ENCODE assay signal across 7 mouse cellular contexts in genomic region chr2:32451870-32452372, GRCm38 (mm10). TPM values are rescaled to one million over a fixed set of nuclear protein-coding genes. Genes with fewer than 3 reads are reported as not detected.
A peak's percentile ranks its signal among the peaks of the same experiment; 100 is the strongest.
DNase-seq lines count a peak whose midpoint lies in the region; ATAC-seq and TF ChIP-seq lines count a peak whose summit lies in the region.

No protein-coding gene starts in this region.

- peak overlapping the region; percentile 81 for H3K4me3 ChIP-seq in embryonic facial prominence, embryonic 10.5 days
- peak overlapping the region; percentile 91 for H3K4me3 ChIP-seq in intestine, postnatal 0 days (ENCODE audit: low read depth, low read length)
- H3K4me3 ChIP-seq in midbrain, embryonic 12.5 days = peak overlapping the region; percentile 82
- H3K4me3 ChIP-seq in small intestine, adult 2 months (ENCODE audit: low read depth, low read length) = peak overlapping the region; percentile 50

- peaks cover 45% of the 10 kb centered on the region for H3K4me1 ChIP-seq in embryonic facial prominence, embryonic 10.5 days
- H3K4me1 ChIP-seq in intestine, postnatal 0 days (replicated peaks; ENCODE audit: control insufficient read depth, insufficient read depth, low read length) = peaks cover 22% of the 10 kb centered on the region
- H3K4me1 ChIP-seq in midbrain, embryonic 12.5 days = peaks cover 36% of the 10 kb centered on the region
- peaks cover 12% of the 10 kb centered on the region for H3K4me1 ChIP-seq in small intestine, adult 2 months (ENCODE audit: control insufficient read depth, insufficient read depth, insufficient read length, low read length)

- WGBS in embryonic facial prominence, embryonic 10.5 days = under 1% methylated on average over 25 of the region's 25 CpGs
- WGBS in intestine, postnatal 0 days = under 1% methylated on average over 25 of the region's 25 CpGs
- WGBS in midbrain, embryonic 12.5 days = under 1% methylated on average over 25 of the region's 25 CpGs
- WGBS in small intestine, adult 2 months = under 1% methylated on average over 25 of the region's 25 CpGs

- peak; percentile 95 for ATAC-seq in intestine, postnatal 0 days
- ATAC-seq in midbrain, embryonic 12.5 days (ENCODE audit: low FRiP score, low read depth) = peak; percentile 96

- H3K9ac ChIP-seq in intestine, postnatal 0 days (ENCODE audit: low read depth, low read length) = peak overlapping the region; percentile 92
- H3K9ac ChIP-seq in midbrain, embryonic 12.5 days (replicated peaks) = peak overlapping the region; percentile 85; the same call in 1 of the 2 replicates

- peaks cover 28% of the 10 kb centered on the region for H3K36me3 ChIP-seq in embryonic facial prominence, embryonic 10.5 days (replicated peaks)
- peaks cover 17% of the 10 kb centered on the region; the same call in 1 of the 2 replicates for H3K36me3 ChIP-seq in intestine, postnatal 0 days (ENCODE audit: control insufficient read depth, insufficient read depth)
- H3K36me3 ChIP-seq in midbrain, embryonic 12.5 days = peaks cover 16% of the 10 kb centered on the region; the same call in 1 of the 2 replicates
- peaks cover 8% of the 10 kb centered on the region for H3K36me3 ChIP-seq in small intestine, adult 2 months (ENCODE audit: control insufficient read depth, insufficient read depth, low read length)

- intact Hi-C loops in left cerebral cortex, postnatal 4 days (cut with DNase I) = no loop called here

- no peaks in the 10 kb centered on the region for H3K9me3 ChIP-seq in embryonic facial prominence, embryonic 10.5 days
- no peaks in the 10 kb centered on the region for H3K9me3 ChIP-seq in intestine, postnatal 0 days (ENCODE audit: control insufficient read depth)
- no peaks in the 10 kb centered on the region for H3K9me3 ChIP-seq in midbrain, embryonic 12.5 days

- H3K27me3 ChIP-seq in embryonic facial prominence, embryonic 10.5 days (replicated peaks; ENCODE audit: low read depth, poor library complexity, severe bottlenecking) = no peaks in the 10 kb centered on the region
- no peaks in the 10 kb centered on the region for H3K27me3 ChIP-seq in intestine, postnatal 0 days (replicated peaks; ENCODE audit: control insufficient read depth, insufficient read depth, low read length)
- H3K27me3 ChIP-seq in midbrain, embryonic 12.5 days = no peaks in the 10 kb centered on the region
- no peaks in the 10 kb centered on the region for H3K27me3 ChIP-seq in small intestine, adult 2 months (ENCODE audit: control insufficient read depth, insufficient read depth, low read length)

- no peak for TF ChIP-seq CTCF in intestine, postnatal 0 days (IDR thresholded peaks at IDR 0.05; ENCODE audit: low read depth)
- no peak for TF ChIP-seq CTCF in small intestine, adult 2 months (IDR thresholded peaks at IDR 0.05; ENCODE audit: extremely low read depth, insufficient read length, insufficient replicate concordance, low read depth, low read length)

- peak overlapping the region; percentile 89 for H3K27ac ChIP-seq in embryonic facial prominence, embryonic 10.5 days (replicated peaks)
- H3K27ac ChIP-seq in intestine, postnatal 0 days (ENCODE audit: low read depth, low read length) = peak overlapping the region; percentile 97
- peak overlapping the region; percentile 97 for H3K27ac ChIP-seq in midbrain, embryonic 12.5 days (replicated peaks)
- H3K27ac ChIP-seq in small intestine, adult 2 months (ENCODE audit: insufficient read depth, low read depth, low read length) = peak overlapping the region; percentile 98

- H3K4me2 ChIP-seq in intestine, postnatal 0 days (replicated peaks; ENCODE audit: low read depth) = peak overlapping the region; percentile 81
- H3K4me2 ChIP-seq in midbrain, embryonic 12.5 days (replicated peaks) = peak overlapping the region; percentile 80

- 0 out of 2 replicates have a peak, but pooled peaks have one; percentile 24 for TF ChIP-seq POLR2A in small intestine, adult 2 months (IDR thresholded peaks at IDR 0.05; ENCODE audit: low read depth, low read length)

- DNase-seq in adrenal gland, postnatal 10 days = peak; percentile 98
- peak; percentile 99 for DNase-seq in embryonic facial prominence, embryonic 10.5 days (ENCODE audit: low spot score)
- DNase-seq in gonadal fat pad, adult 2 months (ENCODE audit: low read depth) = peak; percentile 95
- peak; percentile 99 for DNase-seq in left cerebral cortex, postnatal 4 days

RNA-seq across cellular contexts. Expression of gene Slc25a25, which starts 0.7 kb away (rescaled TPM):
- total RNA-seq in adrenal gland, postnatal 10 days (2021) = 100 to 1,000 TPM in 1 of 2 experiments, 10 to 100 TPM in 1; 36.5 to 121 TPM
- polyA plus RNA-seq in embryonic facial prominence, embryonic 10.5 days (2016; fragmentation: Nextera tagmentation; extraction: Ambion mirVana) = 29.8 and 31.8 TPM in 2 replicates
- polyA plus RNA-seq in gonadal fat pad, adult 2 months (2012; rRNA removed) = 29.4 and 39.5 TPM in 2 replicates
- 45.1 and 52.6 TPM in 2 replicates for polyA plus RNA-seq in intestine, postnatal 0 days (2015; fragmentation: Nextera tagmentation; extraction: Ambion mirVana)
- 10 to 100 TPM; 47.9 to 50.8 TPM for total RNA-seq in left cerebral cortex, postnatal 4 days (2021)
- polyA plus RNA-seq in midbrain, embryonic 12.5 days (2016; fragmentation: Nextera tagmentation; extraction: Ambion mirVana) = 40.0 TPM in 2 replicates
- 12.5 and 27.0 TPM in 2 replicates for polyA plus RNA-seq in small intestine, adult 2 months (2012; rRNA removed)

RNA-seq across cellular contexts. Expression of gene Naif1, which starts 1.7 kb away (rescaled TPM):
- 1 to 10 TPM; 3.6 to 3.7 TPM for total RNA-seq in adrenal gland, postnatal 10 days (2021)
- polyA plus RNA-seq in embryonic facial prominence, embryonic 10.5 days (2016; fragmentation: Nextera tagmentation; extraction: Ambion mirVana) = 6.4 and 6.8 TPM in 2 replicates
- 5.2 and 5.3 TPM in 2 replicates for polyA plus RNA-seq in gonadal fat pad, adult 2 months (2012; rRNA removed)
- 2.9 and 3.2 TPM in 2 replicates for polyA plus RNA-seq in intestine, postnatal 0 days (2015; fragmentation: Nextera tagmentation; extraction: Ambion mirVana)
- 1 to 10 TPM; 3.1 to 4.0 TPM for total RNA-seq in left cerebral cortex, postnatal 4 days (2021)
- polyA plus RNA-seq in midbrain, embryonic 12.5 days (2016; fragmentation: Nextera tagmentation; extraction: Ambion mirVana) = 5.2 and 6.4 TPM in 2 replicates
- 2.4 and 4.4 TPM in 2 replicates for polyA plus RNA-seq in small intestine, adult 2 months (2012; rRNA removed)

RNA-seq across cellular contexts. Expression of gene Ptges2, which starts 56.2 kb away (rescaled TPM):
- total RNA-seq in adrenal gland, postnatal 10 days (2021) = 10 to 100 TPM; 91.7 to 98.5 TPM
- polyA plus RNA-seq in embryonic facial prominence, embryonic 10.5 days (2016; fragmentation: Nextera tagmentation; extraction: Ambion mirVana) = 32.2 and 32.5 TPM in 2 replicates
- 50.0 and 51.6 TPM in 2 replicates for polyA plus RNA-seq in gonadal fat pad, adult 2 months (2012; rRNA removed)
- polyA plus RNA-seq in intestine, postnatal 0 days (2015; fragmentation: Nextera tagmentation; extraction: Ambion mirVana) = 47.3 and 49.4 TPM in 2 replicates
- 10 to 100 TPM; 44.9 to 48.1 TPM for total RNA-seq in left cerebral cortex, postnatal 4 days (2021)
- polyA plus RNA-seq in midbrain, embryonic 12.5 days (2016; fragmentation: Nextera tagmentation; extraction: Ambion mirVana) = 27.2 and 28.6 TPM in 2 replicates
- polyA plus RNA-seq in small intestine, adult 2 months (2012; rRNA removed) = 22.3 and 32.6 TPM in 2 replicates

Comparison
In these comparisons a context has a peak if more than half of its experiments do, and no peak if none do; other contexts are left out.
1. Peak in every context shown above with its lines: DNase-seq, ATAC-seq, H3K4me3 ChIP-seq and H3K27ac ChIP-seq.